Mouse (Mus musculus) left cerebral cortex, adult 6 months (tissue): ENCODE measurements around the gene Arl1. TPM values are rescaled to one million over a fixed set of nuclear protein-coding genes. Genes with fewer than 3 reads are reported as not detected.

Source experiments
- long read RNA-seq, 2 experiments: library from polyadenylated mRNA; unstranded; transcript quantifications; one replicate each; pipeline ENCODE4 v2.0.0; 2019 to 2020
- polyA plus RNA-seq: library from polyadenylated mRNA; unstranded; fragments of <200 nt; fragmentation: Nextera tagmentation; gene quantifications from 2 replicates; pipeline ENCODE4 v1.2.3, GENCODE M21; 2021

The Arl1 gene
- polyA plus RNA-seq, result 237 and 274 TPM in 2 replicates
- long read RNA-seq, experiment 1, transcript Arl1-202 (6 exons, 2,080 nt), result major isoform, 2,266 of 2,398 reads
- long read RNA-seq, experiment 1, partial matches to known transcripts, result 38 of 2,398 reads
- long read RNA-seq, experiment 1, other reads (novel, unspliced or antisense), result 94 of 2,398 reads
- long read RNA-seq, experiment 2, transcript Arl1-202 (6 exons, 2,080 nt), result major isoform, 446 of 533 reads
- long read RNA-seq, experiment 2, partial matches to known transcripts, result 52 of 533 reads
- long read RNA-seq, experiment 2, other reads (novel, unspliced or antisense), result 35 of 533 reads

DNA sequence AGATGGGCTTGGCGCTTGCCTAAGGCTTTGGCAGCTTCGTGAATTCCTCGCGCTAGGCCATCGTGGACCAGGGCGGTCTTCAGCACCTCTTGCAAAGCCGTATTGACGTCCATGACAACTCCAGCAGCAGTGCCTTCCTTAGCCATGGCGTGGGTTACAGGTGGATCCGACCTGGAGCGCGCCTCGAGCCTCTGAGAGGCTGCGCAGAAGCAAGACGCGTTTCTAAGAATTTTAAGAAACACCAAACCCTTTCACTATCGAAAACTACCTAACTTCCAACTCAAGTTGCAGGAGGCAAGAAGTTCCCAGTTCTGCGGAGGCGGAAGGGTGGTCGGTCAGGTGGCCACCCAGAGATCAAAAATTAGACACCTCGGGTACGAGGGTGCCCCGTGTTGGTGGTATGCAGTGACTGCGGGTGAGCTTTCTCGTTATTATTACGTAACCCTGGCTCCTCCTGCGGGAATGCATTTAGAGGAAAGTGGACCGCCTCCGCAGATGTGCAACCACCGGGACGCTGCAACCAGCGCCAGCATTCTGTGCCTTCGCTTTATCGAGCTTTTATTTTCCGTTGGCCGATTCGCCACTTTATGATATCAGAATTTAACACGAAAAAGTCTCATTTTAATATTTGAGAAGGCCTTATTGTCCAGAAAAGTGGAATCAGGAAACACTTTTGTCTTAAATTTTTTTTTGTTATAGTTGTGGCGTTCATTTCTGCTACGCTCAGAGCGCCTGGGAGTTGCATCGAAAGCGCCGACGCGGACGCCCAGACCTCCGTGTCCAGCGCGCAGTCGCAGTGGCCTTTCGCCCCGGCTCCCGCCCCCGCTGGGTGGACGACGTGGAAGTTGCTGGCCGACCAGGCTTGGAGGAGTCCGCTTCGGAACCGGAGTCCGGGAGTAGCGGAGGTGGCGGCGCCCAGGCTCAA, at the start of gene Arl1:
TSS of gene Arl1 (plus strand) at position 288 of the 925 bp plus-strand sequence.

DNA sequence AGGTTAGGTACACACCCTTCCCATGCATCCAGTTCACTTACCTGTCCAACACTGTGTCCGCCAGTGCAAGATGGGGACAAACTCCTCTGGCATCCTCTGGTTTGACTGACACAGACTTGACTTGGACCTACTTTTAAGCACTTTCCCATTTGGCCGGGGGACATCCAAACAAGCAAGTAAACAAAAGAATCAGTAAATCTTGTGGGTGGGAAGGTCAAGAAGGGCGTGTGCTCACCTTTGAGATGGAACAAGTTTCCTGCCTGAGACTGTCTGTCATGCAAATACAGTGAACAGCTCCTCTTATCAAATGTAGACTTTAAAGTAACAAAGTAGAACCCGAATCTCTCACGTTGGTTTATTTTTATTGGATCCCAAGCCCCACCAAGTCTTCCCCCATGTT, 45.7 kb upstream of the Arl1 start, which contains the start of gene Spic:
TSS of gene Spic (minus strand) at position 91 of the 400 bp plus-strand sequence.

Other genes starting within 250 kb of the Arl1 start
- 24.4 and 46.0 TPM in 2 replicates for gene Chpt1, start 226.8 kb upstream of the Arl1 start, polyA plus RNA-seq
- 1.9 TPM in 2 replicates for gene Mybpc1, start 125.7 kb upstream of the Arl1 start, polyA plus RNA-seq
- gene Spic, start 45.8 kb upstream of the Arl1 start, polyA plus RNA-seq, result not detected in 2 replicates
- gene Utp20, start 95.9 kb downstream of the Arl1 start, polyA plus RNA-seq, result 2.2 and 2.6 TPM in 2 replicates
- 0.03 and 0.09 TPM in 2 replicates for gene Slc5a8, start 155.1 kb downstream of the Arl1 start, polyA plus RNA-seq